Mouse (Mus musculus) ES-E14 (cell line): Measurements from ENCODE around the gene Ddx51. TPM values are rescaled to one million over a fixed set of nuclear protein-coding genes. Genes with fewer than 3 reads are reported as not detected.

Source experiments
- DNase-seq: peaks from one replicate; pipeline ENCODE4 v3.0.0-alpha.2; 2013; ENCODE audit warnings: low read depth, low spot score
- H3K27ac ChIP-seq: 2 replicates; pipeline ENCODE4 v1.5.1; 2012; ENCODE audit warnings: low read depth, mild to moderate bottlenecking, low read length, moderate library complexity, mixed read lengths; ENCODE audit not compliant: poor library complexity, insufficient read depth, severe bottlenecking
- H3K36me3 ChIP-seq: 2 replicates; pipeline ENCODE4 v1.6.1; 2012; ENCODE audit warnings: mild to moderate bottlenecking, low read length, moderate library complexity, mixed read lengths; ENCODE audit not compliant: control insufficient read depth, poor library complexity, insufficient read depth, severe bottlenecking
- H3K4me1 ChIP-seq, 2 experiments: fragments of 150-350 bp in 1 of 2; sonication (generic) in 1 of 2; 2 replicates each; pipeline ENCODE4 v1.6.1; 2012; ENCODE audit warnings: low read length in 2 of 2, mild to moderate bottlenecking in 1 of 2, mixed read lengths in 1 of 2; ENCODE audit not compliant: control insufficient read depth in 2 of 2, insufficient read depth in 2 of 2, poor library complexity in 1 of 2
- H3K4me3 ChIP-seq, 2 experiments: fragments of 150-350 bp in 1 of 2; sonication (generic) in 1 of 2; 2 replicates each; pipeline ENCODE4 v1.5.1; 2012; ENCODE audit warnings: low read length in 2 of 2, low read depth in 1 of 2, mild to moderate bottlenecking in 1 of 2, mixed read lengths in 1 of 2; ENCODE audit not compliant: insufficient read depth in 1 of 2, poor library complexity in 1 of 2, severe bottlenecking in 1 of 2
- H3K9ac ChIP-seq: 2 replicates; pipeline ENCODE4 v1.6.1; 2012; ENCODE audit warnings: low read depth, mild to moderate bottlenecking, low read length, mixed read lengths; ENCODE audit not compliant: poor library complexity, insufficient read depth, severe bottlenecking
- H3K9me3 ChIP-seq: fragments of 150-350 bp; sonication (generic); 2 replicates; pipeline ENCODE4 v1.6.1; 2012; ENCODE audit warnings: low read depth, mild to moderate bottlenecking, low read length; ENCODE audit not compliant: control insufficient read depth, insufficient read depth
- CHD2 ChIP-seq: IDR thresholded peaks from 2 replicates; pipeline ENCODE4 v1.6.1; 2014; ENCODE audit warnings: mild to moderate bottlenecking, low read depth, low read length, inconsistent platforms
- HCFC1 ChIP-seq: IDR thresholded peaks from 2 replicates; pipeline ENCODE4 v1.6.1; 2012; ENCODE audit warnings: low read length, inconsistent platforms, borderline replicate concordance; ENCODE audit not compliant: insufficient read depth
- MAFK ChIP-seq: IDR thresholded peaks from 2 replicates; pipeline ENCODE4 v1.6.1; 2014; ENCODE audit warnings: mild to moderate bottlenecking, low read depth, low read length, inconsistent platforms; ENCODE audit not compliant: insufficient read depth
- ZC3H11A ChIP-seq: IDR thresholded peaks from 2 replicates; pipeline ENCODE4 v1.6.1; 2012; ENCODE audit warnings: low read depth, mild to moderate bottlenecking, inconsistent platforms, low read length, borderline replicate concordance
- ZNF384 ChIP-seq: IDR thresholded peaks from 2 replicates; pipeline ENCODE4 v1.6.1; 2012; ENCODE audit warnings: low read depth, low read length, inconsistent platforms
- in situ Hi-C, 2 experiments: fragments of 600-800 bp; cut with MboI; formaldehyde crosslinking; loops; one replicate each; pipeline ENCODE4 v1.15.1; 2025; ENCODE audit warnings: low sequenced_read_pairs in 2 of 2, inconsistent platforms in 1 of 2; ENCODE audit not compliant: unreplicated experiment in 2 of 2
- total RNA-seq: library from RNA; depleted of rRNA; stranded (reverse); fragments of 300-350 nt; gene quantifications from 2 replicates; pipeline ENCODE4 v1.2.3, GENCODE M21; 2012

The Ddx51 gene
- total RNA-seq, 1 experiment = 32.4 TPM

DNA sequence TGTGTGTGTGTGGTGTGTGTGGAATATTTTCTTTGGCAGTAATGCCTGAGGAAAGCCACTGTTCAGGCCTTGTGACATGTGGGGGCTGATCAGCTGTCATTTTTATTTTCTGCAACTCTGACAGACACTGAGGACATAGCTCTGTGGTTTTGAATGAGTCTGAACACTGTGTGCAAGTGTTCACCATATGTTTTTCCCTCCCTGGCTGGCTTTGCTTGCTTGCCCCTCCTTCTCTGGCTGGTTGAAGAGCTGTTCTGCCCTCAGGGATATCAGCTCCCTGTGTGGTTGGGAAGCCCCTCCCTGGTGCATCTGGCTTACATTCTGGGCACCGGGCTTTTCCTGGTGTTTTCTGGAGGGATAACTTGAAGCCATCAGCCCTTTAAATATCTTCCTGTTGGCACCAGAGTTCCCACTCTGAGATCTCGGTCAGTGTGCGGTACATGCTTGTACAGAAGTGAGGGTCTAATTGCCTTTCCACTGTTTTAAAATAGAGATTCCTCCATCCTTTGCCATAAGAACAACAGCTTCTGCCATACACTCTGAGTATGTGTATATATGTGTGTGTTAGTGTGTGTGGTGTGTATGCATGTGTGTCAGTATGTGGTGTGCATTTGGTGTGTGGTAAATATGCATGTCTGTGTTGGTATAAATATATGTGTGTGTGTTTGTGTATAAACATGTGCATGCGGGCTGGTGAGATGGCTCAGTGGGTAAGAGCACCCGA, 41.7 kb upstream of the Ddx51 start:
- no peaks in the 10 kb centered on the region for H3K36me3 ChIP-seq
- H3K27ac ChIP-seq = no peak overlapping the region
- H3K4me3 ChIP-seq = no peak overlapping the region
- no peaks in the 10 kb centered on the region for H3K4me1 ChIP-seq
- in situ Hi-C loops = loop anchor here in 1 of 2 experiments (10.0 kb wide), 1 partner anchor 117 kb away; no protein-coding TSS in a partner anchor
- no peak for DNase-seq
- TF ChIP-seq CHD2 (no peak), MAFK (no peak), ZNF384 (no peak), ZC3H11A (no peak), HCFC1 (no peak)
- H3K9me3 ChIP-seq = no peaks in the 10 kb centered on the region
- no peak overlapping the region for H3K9ac ChIP-seq

DNA sequence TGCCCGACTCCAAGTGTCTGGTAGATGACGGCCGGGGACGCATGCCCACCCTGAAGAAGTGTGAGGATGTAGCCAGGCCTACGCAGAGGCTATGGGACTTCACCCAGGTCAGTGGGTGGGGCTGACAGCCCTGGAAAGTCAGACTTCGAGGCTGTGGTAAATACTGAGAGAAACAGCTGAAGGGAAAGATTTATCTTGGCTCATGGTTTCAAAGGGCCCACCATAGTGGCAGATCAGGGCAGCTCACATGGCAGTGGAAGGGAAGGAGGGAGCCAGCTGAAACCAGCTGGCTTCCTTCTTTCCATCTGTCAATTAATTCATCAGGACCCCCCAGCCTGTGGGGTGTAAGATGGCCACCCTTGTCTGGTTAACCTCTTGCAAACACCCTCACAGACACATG, 34.0 kb upstream of the Ddx51 start:
- H3K27ac ChIP-seq = no peak overlapping the region
- TF ChIP-seq HCFC1 (no peak), ZC3H11A (no peak), ZNF384 (no peak), CHD2 (no peak), MAFK (no peak)
- no peaks in the 10 kb centered on the region for H3K36me3 ChIP-seq
- H3K9ac ChIP-seq = no peak overlapping the region
- in situ Hi-C loops = loop anchor here in 1 of 2 experiments (10.0 kb wide), 1 partner anchor 124 kb away; no protein-coding TSS in a partner anchor
- H3K9me3 ChIP-seq = no peaks in the 10 kb centered on the region
- H3K4me3 ChIP-seq = no peak overlapping the region
- H3K4me1 ChIP-seq = no peaks in the 10 kb centered on the region
- DNase-seq = no peak

DNA sequence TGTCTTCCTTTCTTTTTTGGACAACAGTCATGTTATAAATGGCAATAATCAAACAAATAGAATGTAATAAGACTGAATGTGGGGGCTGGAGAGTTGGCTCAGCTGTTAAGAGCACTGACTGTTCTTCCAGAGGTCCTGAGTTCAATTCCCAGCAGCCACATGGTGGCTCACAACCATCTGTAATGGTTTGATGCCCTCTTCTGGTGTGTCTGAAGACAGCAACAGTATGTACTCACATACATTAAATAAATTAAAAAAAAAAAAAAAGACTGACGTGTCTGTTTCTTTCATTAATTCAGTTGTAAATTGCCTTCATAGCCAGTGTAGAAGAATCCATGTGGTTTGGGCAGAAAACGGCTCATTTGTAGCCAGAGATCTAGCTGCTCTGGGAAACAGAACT, 28.9 kb upstream of the Ddx51 start:
- no peak overlapping the region for H3K9ac ChIP-seq
- no peak for DNase-seq
- H3K27ac ChIP-seq = no peak overlapping the region
- H3K4me3 ChIP-seq = no peak overlapping the region
- H3K4me1 ChIP-seq = peaks cover 0 to 2% of the 10 kb centered on the region in 2 experiments; a peak in 2 of 4 replicates
- H3K9me3 ChIP-seq = no peaks in the 10 kb centered on the region
- TF ChIP-seq ZC3H11A (no peak), HCFC1 (no peak), ZNF384 (no peak), CHD2 (no peak), MAFK (no peak)
- in situ Hi-C loops = no loop called here
- H3K36me3 ChIP-seq = no peaks in the 10 kb centered on the region

DNA sequence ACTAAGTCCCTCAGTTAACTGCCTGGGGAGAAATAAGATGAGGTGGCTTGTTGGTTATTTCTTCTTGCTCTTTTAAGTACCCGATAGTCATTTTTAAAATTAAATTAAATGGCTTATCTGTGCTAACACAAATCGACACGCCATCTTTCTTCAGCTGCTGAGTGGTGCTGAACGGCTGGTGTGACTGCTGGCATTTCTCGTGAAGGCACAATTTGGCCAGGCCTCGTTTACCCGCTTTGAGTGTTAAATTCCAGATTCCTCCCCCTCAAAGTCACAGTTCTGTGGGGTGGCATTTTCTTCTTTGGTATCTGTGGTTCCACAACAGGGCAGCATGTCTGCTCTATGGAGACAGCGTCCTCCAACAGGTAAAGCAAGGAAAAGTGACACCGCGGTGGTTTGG, 25.9 kb upstream of the Ddx51 start:
- Histone ChIP-seq H3K4me3 (no peak overlapping the region), H3K9ac (no peak overlapping the region), H3K9me3 (no peaks in the 10 kb centered on the region), H3K36me3 (no peaks in the 10 kb centered on the region), H3K4me1 (peaks cover 0 to 2% of the 10 kb centered on the region in 2 experiments; a peak in 2 of 4 replicates), H3K27ac (no peak overlapping the region)
- TF ChIP-seq HCFC1 (no peak), ZC3H11A (no peak), CHD2 (no peak), MAFK (no peak), ZNF384 (no peak)
- in situ Hi-C loops = no loop called here
- DNase-seq = no peak
